Mouse (Mus musculus): ENCODE results near the gene BC017158. TPM values are rescaled to one million over a fixed set of nuclear protein-coding genes. Genes with fewer than 3 reads are reported as not detected.

The BC017158 gene
- polyA plus RNA-seq, 1 experiment from 2014 or later, result 22.7 TPM

DNA sequence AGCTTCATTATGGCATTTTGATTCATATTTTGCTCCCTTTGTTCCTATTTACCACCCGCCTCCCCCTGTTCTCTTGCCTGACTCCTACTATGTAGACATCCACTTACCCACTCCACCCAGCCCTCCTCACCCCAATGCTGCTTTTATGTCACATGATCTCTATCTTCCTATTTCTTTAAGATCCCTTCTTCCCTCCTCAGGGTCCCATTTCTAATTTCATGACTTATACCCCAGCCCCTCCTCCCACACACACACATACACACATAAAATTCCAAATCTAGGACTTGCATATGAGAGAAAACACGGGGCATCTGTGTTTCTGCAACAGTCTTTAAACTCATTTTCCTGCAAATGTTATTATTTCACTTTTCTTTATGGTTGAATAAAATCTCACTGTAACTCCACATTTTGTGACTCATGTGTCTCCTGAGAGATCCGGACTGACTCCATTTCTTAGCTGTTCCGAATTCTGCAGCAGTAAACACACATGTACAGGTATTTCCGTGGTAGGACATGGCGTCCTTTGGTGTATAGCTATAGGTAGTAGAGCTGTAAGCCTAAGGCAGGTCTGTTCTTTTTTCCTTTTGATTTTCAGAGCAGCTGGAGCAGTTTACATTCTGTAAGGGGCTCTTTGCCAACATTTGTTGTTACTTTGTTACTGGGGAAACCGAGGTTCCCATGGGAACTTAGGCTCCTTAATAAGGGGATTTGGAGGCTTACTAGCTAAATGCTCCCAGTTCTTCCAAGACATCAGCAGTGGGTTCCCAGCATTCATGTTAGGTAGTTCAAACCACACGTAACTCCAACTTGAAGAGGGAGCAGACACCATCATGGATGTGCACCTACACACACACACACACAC lies 742 bp upstream of the BC017158 start:
- H3K4me3 ChIP-seq (ENCODE audit: low read length), result peak overlapping the region; percentile 85
- peak overlapping the region; percentile 94 for H3K9ac ChIP-seq (ENCODE audit: low read depth, low read length)
- H3K9me3 ChIP-seq (ENCODE audit: control insufficient read depth, low read length), result no peaks in the 10 kb centered on the region
- no peaks in the 10 kb centered on the region for H3K36me3 ChIP-seq (ENCODE audit: control insufficient read depth, insufficient read depth, low read length)
- 66% methylated on average over 8 of the region's 8 CpGs for WGBS
- H3K27me3 ChIP-seq (replicated peaks; ENCODE audit: control insufficient read depth, insufficient read depth, low read length), result no peaks in the 10 kb centered on the region
- no peak for ATAC-seq
- H3K27ac ChIP-seq (ENCODE audit: low read depth, low read length), result no peak overlapping the region
- peaks cover 13% of the 10 kb centered on the region for H3K4me1 ChIP-seq (ENCODE audit: control insufficient read depth, insufficient read depth, low read depth, low read length)
- peak overlapping the region; percentile 80 for H3K4me2 ChIP-seq (ENCODE audit: low read length)

GRCm38 (mm10) chr7:128297291-128297616 lies 716 bp downstream of the BC017158 start:
- Histone ChIP-seq H3K4me1 (ENCODE audit: control insufficient read depth, insufficient read depth, low read depth, low read length) (peaks cover 13% of the 10 kb centered on the region), H3K27me3 (replicated peaks; ENCODE audit: control insufficient read depth, insufficient read depth, low read length) (no peaks in the 10 kb centered on the region), H3K9ac (ENCODE audit: low read depth, low read length) (peak overlapping the region; percentile 94), H3K4me2 (ENCODE audit: low read length) (peak overlapping the region; percentile 80), H3K27ac (ENCODE audit: low read depth, low read length) (no peak overlapping the region; the same call in 1 of the 2 replicates), H3K9me3 (ENCODE audit: control insufficient read depth, low read length) (no peaks in the 10 kb centered on the region), H3K36me3 (ENCODE audit: control insufficient read depth, insufficient read depth, low read length) (no peaks in the 10 kb centered on the region), H3K4me3 (ENCODE audit: low read length) (peak overlapping the region; percentile 85)
- 0 out of 2 replicates have a peak, but pooled peaks have one; percentile 6 for ATAC-seq
- 37% methylated on average over 10 of the region's 10 CpGs for WGBS

DNA sequence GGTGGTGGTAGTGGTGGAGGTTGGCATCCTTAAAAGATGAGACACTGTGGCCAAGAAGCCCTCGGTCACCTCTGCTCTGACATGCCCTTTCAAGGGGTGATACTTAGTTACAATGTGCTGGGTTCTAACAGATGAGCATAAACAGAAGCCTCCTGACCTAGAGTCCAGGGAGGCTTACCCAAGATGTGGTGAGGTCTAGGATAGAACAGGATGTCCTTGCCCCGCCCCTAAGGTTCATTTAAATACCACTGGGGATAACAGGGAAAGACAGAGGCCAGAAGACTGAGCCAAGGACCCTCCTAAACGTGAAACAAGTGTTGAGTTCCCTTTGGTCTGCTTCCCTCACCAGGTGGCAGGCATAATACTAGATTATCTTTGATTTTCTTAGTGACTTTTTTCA lies 1.5 kb downstream of the BC017158 start:
- WGBS, result 77% methylated on average over 3 of the region's 3 CpGs
- H3K4me3 ChIP-seq (ENCODE audit: low read length), result no peak overlapping the region

GRCm38 (mm10) chr7:128294785-128295184 lies 3.2 kb downstream of the BC017158 start:
- Histone ChIP-seq H3K27ac (ENCODE audit: low read depth, low read length) (no peak overlapping the region), H3K4me2 (ENCODE audit: low read length) (no peak overlapping the region), H3K36me3 (ENCODE audit: control insufficient read depth, insufficient read depth, low read length) (no peaks in the 10 kb centered on the region), H3K27me3 (replicated peaks; ENCODE audit: control insufficient read depth, insufficient read depth, low read length) (no peaks in the 10 kb centered on the region), H3K9me3 (ENCODE audit: control insufficient read depth, low read length) (no peaks in the 10 kb centered on the region), H3K4me3 (ENCODE audit: low read length) (no peak overlapping the region), H3K9ac (ENCODE audit: low read depth, low read length) (no peak overlapping the region), H3K4me1 (ENCODE audit: control insufficient read depth, insufficient read depth, low read depth, low read length) (peaks cover 13% of the 10 kb centered on the region)
- 94% methylated on average over 10 of the region's 10 CpGs for WGBS
- ATAC-seq, result no peak

More for the DNA sequence above, 1.5 kb downstream of the BC017158 start:
- H3K4me2 ChIP-seq (ENCODE audit: low read length), result no peak overlapping the region
- no peaks in the 10 kb centered on the region for H3K27me3 ChIP-seq (replicated peaks; ENCODE audit: control insufficient read depth, insufficient read depth, low read length)
- H3K36me3 ChIP-seq (ENCODE audit: control insufficient read depth, insufficient read depth, low read length), result no peaks in the 10 kb centered on the region
- H3K9ac ChIP-seq (ENCODE audit: low read depth, low read length), result no peak overlapping the region
- no peaks in the 10 kb centered on the region for H3K9me3 ChIP-seq (ENCODE audit: control insufficient read depth, low read length)
- H3K4me1 ChIP-seq (ENCODE audit: control insufficient read depth, insufficient read depth, low read depth, low read length), result peaks cover 13% of the 10 kb centered on the region
- no peak for ATAC-seq
- no peak overlapping the region for H3K27ac ChIP-seq (ENCODE audit: low read depth, low read length)

GRCm38 (mm10) chr7:128288923-128289544 lies 8.9 kb downstream of the BC017158 start:
- no peak for ATAC-seq
- H3K27me3 ChIP-seq (replicated peaks; ENCODE audit: control insufficient read depth, insufficient read depth, low read length), result no peaks in the 10 kb centered on the region
- H3K27ac ChIP-seq (ENCODE audit: low read depth, low read length), result no peak overlapping the region
- 25% methylated on average over 9 of the region's 9 CpGs for WGBS
- H3K9me3 ChIP-seq (ENCODE audit: control insufficient read depth, low read length), result no peaks in the 10 kb centered on the region
- no peaks in the 10 kb centered on the region for H3K4me1 ChIP-seq (ENCODE audit: control insufficient read depth, insufficient read depth, low read depth, low read length)
- peaks cover 12% of the 10 kb centered on the region; the same call in 1 of the 2 replicates for H3K36me3 ChIP-seq (ENCODE audit: control insufficient read depth, insufficient read depth, low read length)
- no peak overlapping the region for H3K4me3 ChIP-seq (ENCODE audit: low read length)
- no peak overlapping the region for H3K9ac ChIP-seq (ENCODE audit: low read depth, low read length)
- H3K4me2 ChIP-seq (ENCODE audit: low read length), result no peak overlapping the region

DNA sequence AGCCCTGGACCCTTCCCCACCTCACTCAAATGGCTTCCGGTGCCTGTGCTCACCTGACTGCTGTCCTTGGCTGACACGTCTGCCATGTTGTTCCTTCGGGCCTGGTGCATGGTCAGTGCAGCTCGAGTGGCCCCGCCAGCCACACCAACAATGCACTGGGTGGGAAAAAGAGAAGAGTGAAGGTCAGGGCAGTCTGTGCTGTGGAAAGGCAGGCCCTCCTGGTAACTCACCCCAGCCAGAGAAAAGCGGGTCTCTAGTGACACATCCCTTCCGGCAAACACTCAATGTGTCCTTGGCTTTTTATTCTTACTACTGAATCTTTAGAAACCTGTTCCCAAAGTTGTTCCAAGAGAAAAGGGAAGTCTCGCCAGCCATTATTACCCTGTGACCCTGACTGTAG lies 12.9 kb downstream of the BC017158 start:
- Histone ChIP-seq H3K36me3 (ENCODE audit: control insufficient read depth, insufficient read depth, low read length) (peaks cover 12% of the 10 kb centered on the region; the same call in 1 of the 2 replicates), H3K9me3 (ENCODE audit: control insufficient read depth, low read length) (no peaks in the 10 kb centered on the region), H3K27ac (ENCODE audit: low read depth, low read length) (no peak overlapping the region), H3K4me2 (ENCODE audit: low read length) (no peak overlapping the region), H3K27me3 (replicated peaks; ENCODE audit: control insufficient read depth, insufficient read depth, low read length) (no peaks in the 10 kb centered on the region), H3K4me1 (ENCODE audit: control insufficient read depth, insufficient read depth, low read depth, low read length) (no peaks in the 10 kb centered on the region), H3K9ac (ENCODE audit: low read depth, low read length) (no peak overlapping the region), H3K4me3 (ENCODE audit: low read length) (no peak overlapping the region)
- 90% methylated on average over 8 of the region's 8 CpGs for WGBS
- no peak for ATAC-seq

- H3K27me3 ChIP-seq (replicated peaks; ENCODE audit: control insufficient read depth, insufficient read depth, low read length), result no peaks in the 10 kb centered on the region
- no peak overlapping the region for H3K4me3 ChIP-seq (ENCODE audit: low read length)
- no peak overlapping the region; the same call in 1 of the 2 replicates for H3K9ac ChIP-seq (ENCODE audit: low read depth, low read length)
- no peak; the same call in 1 of the 2 replicates for ATAC-seq
- no peaks in the 10 kb centered on the region for H3K9me3 ChIP-seq (ENCODE audit: control insufficient read depth, low read length)
- 39% methylated on average over 5 of the region's 5 CpGs for WGBS
- peaks cover 12% of the 10 kb centered on the region; the same call in 1 of the 2 replicates for H3K36me3 ChIP-seq (ENCODE audit: control insufficient read depth, insufficient read depth, low read length)
- no peak overlapping the region for H3K4me2 ChIP-seq (ENCODE audit: low read length)
- no peak overlapping the region for H3K27ac ChIP-seq (ENCODE audit: low read depth, low read length)
- H3K4me1 ChIP-seq (ENCODE audit: control insufficient read depth, insufficient read depth, low read depth, low read length), result no peaks in the 10 kb centered on the region
Observed at GRCm38 (mm10) chr7:128284047-128284446, 13.9 kb downstream of the BC017158 start.

DNA sequence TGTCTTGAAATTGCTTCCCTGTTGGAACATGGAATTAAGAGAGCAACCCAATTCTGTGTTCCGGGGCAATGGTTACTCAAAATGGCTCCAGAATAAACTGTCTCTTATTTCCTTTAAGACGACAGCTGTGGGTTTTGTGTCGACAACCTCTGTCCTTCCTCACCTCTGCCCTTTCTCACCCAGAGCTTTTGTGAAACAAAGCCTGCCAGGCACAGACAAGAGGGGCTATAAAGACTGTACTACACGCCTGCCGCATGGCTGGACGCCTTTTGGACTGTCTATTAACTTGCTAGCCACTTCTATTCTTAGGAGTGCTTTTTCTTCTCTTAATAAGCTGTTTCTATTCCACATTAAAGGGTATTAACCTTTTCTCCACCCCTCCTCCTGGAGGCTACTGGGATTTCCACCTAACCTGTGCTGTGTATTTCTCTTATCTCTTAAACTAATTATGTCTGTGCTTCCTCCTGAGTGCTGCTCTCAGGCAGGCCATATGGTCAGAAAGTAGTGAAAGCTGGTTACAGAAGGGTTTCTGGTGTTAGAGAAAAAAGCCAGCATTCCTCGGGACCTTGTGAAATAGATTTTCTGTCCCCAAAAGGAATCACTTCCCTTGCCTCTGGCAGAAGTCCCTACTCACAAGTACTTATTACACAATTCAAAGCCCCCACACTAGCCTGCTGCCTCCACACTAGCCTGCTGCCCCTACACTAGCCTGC lies 15.3 kb downstream of the BC017158 start:
- ATAC-seq, result no peak
- Histone ChIP-seq H3K4me1 (ENCODE audit: control insufficient read depth, insufficient read depth, low read depth, low read length) (no peaks in the 10 kb centered on the region), H3K4me2 (ENCODE audit: low read length) (no peak overlapping the region), H3K36me3 (ENCODE audit: control insufficient read depth, insufficient read depth, low read length) (peaks cover 9% of the 10 kb centered on the region; the same call in 1 of the 2 replicates), H3K27me3 (replicated peaks; ENCODE audit: control insufficient read depth, insufficient read depth, low read length) (no peaks in the 10 kb centered on the region), H3K4me3 (ENCODE audit: low read length) (no peak overlapping the region), H3K9ac (ENCODE audit: low read depth, low read length) (no peak overlapping the region), H3K9me3 (ENCODE audit: control insufficient read depth, low read length) (no peaks in the 10 kb centered on the region), H3K27ac (ENCODE audit: low read depth, low read length) (no peak overlapping the region)
- WGBS, result 16% methylated on average over 7 of the region's 7 CpGs

GRCm38 (mm10) chr7:128281765-128282164 lies 16.2 kb downstream of the BC017158 start:
- H3K27me3 ChIP-seq (replicated peaks; ENCODE audit: control insufficient read depth, insufficient read depth, low read length), result no peaks in the 10 kb centered on the region
- WGBS, result 78% methylated on average over 11 of the region's 11 CpGs

More at GRCm38 (mm10) chr7:128281765-128282164, 16.2 kb downstream of the BC017158 start:
- no peak for ATAC-seq
- Histone ChIP-seq H3K9ac (ENCODE audit: low read depth, low read length) (no peak overlapping the region), H3K36me3 (ENCODE audit: control insufficient read depth, insufficient read depth, low read length) (peaks cover 5% of the 10 kb centered on the region; the same call in 1 of the 2 replicates), H3K4me3 (ENCODE audit: low read length) (no peak overlapping the region), H3K27ac (ENCODE audit: low read depth, low read length) (no peak overlapping the region), H3K4me1 (ENCODE audit: control insufficient read depth, insufficient read depth, low read depth, low read length) (no peaks in the 10 kb centered on the region), H3K9me3 (ENCODE audit: control insufficient read depth, low read length) (no peaks in the 10 kb centered on the region), H3K4me2 (ENCODE audit: low read length) (no peak overlapping the region)
